Mouse (Mus musculus): ENCODE measurements around the gene Gm12184. TPM values are rescaled to one million over a fixed set of nuclear protein-coding genes. Genes with fewer than 3 reads are reported as not detected.
A peak's percentile ranks its signal among the peaks of the same experiment; 100 is the strongest.
"Not testable (repeated sequence)": the region's sequence is repeated elsewhere in the genome, so short reads cannot be mapped to it uniquely, and the experiment has no call there.

Gm12184 gene
- total RNA-seq, 4 experiments from 2014 or later = 1.4 to 3.1 (median 1.8) TPM

- DNase-seq (ENCODE audit: low spot score in 2 of 2) = no peak
Measured at GRCm38 (mm10) chr11:48823536-48823972, 2.9 kb downstream of the Gm12184 start.

- DNase-seq (ENCODE audit: low spot score in 2 of 2) = no peak
Measured at GRCm38 (mm10) chr11:48822768-48823512, 3.5 kb downstream of the Gm12184 start.

- DNase-seq (ENCODE audit: low spot score in 2 of 2) = not testable (repeated sequence)
Measured at GRCm38 (mm10) chr11:48821299-48821698, 5.2 kb downstream of the Gm12184 start.

- DNase-seq (ENCODE audit: low spot score in 2 of 2) = no peak
Measured at GRCm38 (mm10) chr11:48820308-48820674, 6.2 kb downstream of the Gm12184 start.

GRCm38 (mm10) chr11:48819614-48820307, 6.7 kb downstream of the Gm12184 start:
- DNase-seq (ENCODE audit: low spot score in 2 of 2) = no peak

GRCm38 (mm10) chr11:48818346-48818745, 8.1 kb downstream of the Gm12184 start:
- peak; percentile 72 to 80 for DNase-seq (ENCODE audit: low spot score in 2 of 2)

- no peak for DNase-seq (ENCODE audit: low spot score in 2 of 2)
Measured at GRCm38 (mm10) chr11:48817794-48818193, 8.7 kb downstream of the Gm12184 start.

- DNase-seq (ENCODE audit: low spot score in 2 of 2) = peak; percentile 98 to 99
Measured at GRCm38 (mm10) chr11:48816800-48817665, 9.4 kb downstream of the Gm12184 start, which contains the start of gene Trim41. Gene Trim41 (minus strand): TSS chr11:48817353.

GRCm38 (mm10) chr11:48816281-48816781, 10.1 kb downstream of the Gm12184 start:
- DNase-seq (ENCODE audit: low spot score in 2 of 2) = no peak

- no peak for DNase-seq (ENCODE audit: low spot score in 2 of 2)
Measured at GRCm38 (mm10) chr11:48815851-48816250, 10.6 kb downstream of the Gm12184 start.

- no peak for DNase-seq (ENCODE audit: low spot score in 2 of 2)
Measured at GRCm38 (mm10) chr11:48813782-48814181, 12.7 kb downstream of the Gm12184 start.

- DNase-seq (ENCODE audit: low spot score in 2 of 2) = no peak
Measured at GRCm38 (mm10) chr11:48810142-48810541, 16.3 kb downstream of the Gm12184 start.

- no peak for DNase-seq (ENCODE audit: low spot score in 2 of 2)
Measured at GRCm38 (mm10) chr11:48809434-48809830, 17.0 kb downstream of the Gm12184 start.

GRCm38 (mm10) chr11:48808737-48809433, 17.6 kb downstream of the Gm12184 start:
- peak in 1 of 2 experiments; percentile 9 for DNase-seq (ENCODE audit: low spot score in 2 of 2)

- DNase-seq (ENCODE audit: low spot score in 2 of 2) = no peak
Measured at GRCm38 (mm10) chr11:48808304-48808646, 18.2 kb downstream of the Gm12184 start.

GRCm38 (mm10) chr11:48807563-48808303, 18.7 kb downstream of the Gm12184 start:
- DNase-seq (ENCODE audit: low spot score in 2 of 2) = no peak

GRCm38 (mm10) chr11:48806856-48807562, 19.4 kb downstream of the Gm12184 start:
- DNase-seq (ENCODE audit: low spot score in 2 of 2) = no peak

GRCm38 (mm10) chr11:48804922-48805321, 21.5 kb downstream of the Gm12184 start:
- no peak for DNase-seq (ENCODE audit: low spot score in 2 of 2)

GRCm38 (mm10) chr11:48803988-48804387, 22.5 kb downstream of the Gm12184 start:
- DNase-seq (ENCODE audit: low spot score in 2 of 2) = no peak

All from gastrocnemius, adult 8-10 months (tissue).